Comparison of ENCODE assay signal across 9 mouse cellular contexts in genomic region chr2:28621664-28622171, GRCm38 (mm10). TPM values are rescaled to one million over a fixed set of nuclear protein-coding genes. Genes with fewer than 3 reads are reported as not detected.
DNase-seq lines count a peak whose midpoint lies in the region; ATAC-seq and TF ChIP-seq lines count a peak whose summit lies in the region.
"Had no signal": no experiment of that assay in that cellular context is flagged by ENCODE, and none has a peak within 500 bp of the region (broad histone marks: within the 10 kb centered on the region; RNA-seq: fewer than 3 reads in every experiment).

Gene Gfi1b (minus strand): TSS chr2:28621982.

- 8% methylated on average over 16 of the region's 16 CpGs for WGBS in neural tube, embryonic 13.5 days
- WGBS in neural tube, embryonic 15.5 days: 6% methylated on average over 16 of the region's 16 CpGs
- 9% methylated on average over 16 of the region's 16 CpGs for WGBS in heart, embryonic 11.5 days (ENCODE audit: insufficient replicate concordance)
- WGBS in liver, postnatal 0 days (ENCODE audit: insufficient replicate concordance): 5% methylated on average over 16 of the region's 16 CpGs
- 8% methylated on average over 16 of the region's 16 CpGs for WGBS in stomach, embryonic 15.5 days

- no peaks in the 10 kb centered on the region for H3K9me3 ChIP-seq in neural tube, embryonic 13.5 days
- no peaks in the 10 kb centered on the region for H3K9me3 ChIP-seq in neural tube, embryonic 15.5 days (replicated peaks)
- no peaks in the 10 kb centered on the region for H3K9me3 ChIP-seq in heart, embryonic 11.5 days (replicated peaks; ENCODE audit: control insufficient read depth, low read length)
- no peaks in the 10 kb centered on the region for H3K9me3 ChIP-seq in liver, postnatal 0 days (ENCODE audit: low read length)
- no peaks in the 10 kb centered on the region for H3K9me3 ChIP-seq in stomach, embryonic 15.5 days

- H3K4me3 ChIP-seq in neural tube, embryonic 13.5 days: no peak within 1 kb of the TSS
- no peak within 1 kb of the TSS for H3K4me3 ChIP-seq in neural tube, embryonic 15.5 days (replicated peaks)
- peak within 1 kb of the TSS; percentile 34 for H3K4me3 ChIP-seq in heart, embryonic 11.5 days (ENCODE audit: low read depth, low read length)
- H3K4me3 ChIP-seq in liver, postnatal 0 days (ENCODE audit: low read depth, low read length): peak within 1 kb of the TSS; percentile 62
- peak within 1 kb of the TSS; percentile 17; the same call in 1 of the 2 replicates for H3K4me3 ChIP-seq in stomach, embryonic 15.5 days (replicated peaks)
- no peak within 1 kb of the TSS for H3K4me3 ChIP-seq in layer of hippocampus, adult 2 months

- DNase-seq in liver, postnatal 0 days: peak; percentile 72
- DNase-seq in right cerebral cortex, adult 18-20 months: no peak
- no peak for DNase-seq in cerebellum, adult 11 months
- no peak for DNase-seq in layer of hippocampus, adult 2 months (ENCODE audit: low spot score in 2 of 2)

- H3K9ac ChIP-seq in neural tube, embryonic 13.5 days: no peak within 1 kb of the TSS
- no peak within 1 kb of the TSS for H3K9ac ChIP-seq in neural tube, embryonic 15.5 days (replicated peaks)
- H3K9ac ChIP-seq in heart, embryonic 11.5 days (ENCODE audit: low read depth, low read length): peak within 1 kb of the TSS; percentile 47; the same call in 1 of the 2 replicates
- H3K9ac ChIP-seq in liver, postnatal 0 days (replicated peaks): peak within 1 kb of the TSS; percentile 70
- no peak within 1 kb of the TSS for H3K9ac ChIP-seq in stomach, embryonic 15.5 days

- no peak for TF ChIP-seq CTCF in liver, postnatal 0 days (IDR thresholded peaks at IDR 0.05; ENCODE audit: low read depth)
- no peak for TF ChIP-seq CTCF in layer of hippocampus, adult 2 months (conservative IDR thresholded peaks at IDR 0.05)

- peak; percentile 96 for TF ChIP-seq EP300 in liver, postnatal 0 days (IDR thresholded peaks at IDR 0.05; ENCODE audit: low read depth)

- no peak within 1 kb of the TSS for H3K27ac ChIP-seq in neural tube, embryonic 13.5 days (replicated peaks)
- H3K27ac ChIP-seq in neural tube, embryonic 15.5 days (replicated peaks): no peak within 1 kb of the TSS
- no peak within 1 kb of the TSS for H3K27ac ChIP-seq in heart, embryonic 11.5 days (ENCODE audit: low read depth, low read length)
- H3K27ac ChIP-seq in liver, postnatal 0 days (ENCODE audit: low read depth): peak within 1 kb of the TSS; percentile 90
- H3K27ac ChIP-seq in stomach, embryonic 15.5 days: no peak within 1 kb of the TSS
- H3K27ac ChIP-seq in layer of hippocampus, adult 2 months: no peak within 1 kb of the TSS
- H3K27ac ChIP-seq: macrophage had no signal

- no peak for ATAC-seq in neural tube, embryonic 13.5 days (ENCODE audit: low read depth)
- ATAC-seq in neural tube, embryonic 15.5 days (ENCODE audit: low FRiP score): no peak
- ATAC-seq in heart, embryonic 11.5 days (replicated peaks; ENCODE audit: insufficient number of reproducible peaks, low FRiP score, low TSS enrichment): no peak
- peak; percentile 11; the same call in 1 of the 2 replicates for ATAC-seq in liver, postnatal 0 days
- ATAC-seq in stomach, embryonic 15.5 days (ENCODE audit: insufficient read depth, low FRiP score, low read depth): no peak

- peaks cover 5% of the 10 kb centered on the region; the same call in 1 of the 2 replicates for H3K4me1 ChIP-seq in neural tube, embryonic 13.5 days (replicated peaks)
- peaks cover 4% of the 10 kb centered on the region; the same call in 1 of the 2 replicates for H3K4me1 ChIP-seq in neural tube, embryonic 15.5 days
- peaks cover 6% of the 10 kb centered on the region for H3K4me1 ChIP-seq in heart, embryonic 11.5 days (ENCODE audit: control insufficient read depth, insufficient read depth, low read length)
- peaks cover 30% of the 10 kb centered on the region for H3K4me1 ChIP-seq in liver, postnatal 0 days (ENCODE audit: insufficient read depth)
- 0 out of 2 replicates have a peak, but pooled peaks cover 4% of the 10 kb centered on the region for H3K4me1 ChIP-seq in stomach, embryonic 15.5 days

- H3K36me3 ChIP-seq in neural tube, embryonic 13.5 days: no peaks in the 10 kb centered on the region
- no peaks in the 10 kb centered on the region for H3K36me3 ChIP-seq in neural tube, embryonic 15.5 days
- no peaks in the 10 kb centered on the region for H3K36me3 ChIP-seq in heart, embryonic 11.5 days (ENCODE audit: control insufficient read depth, insufficient read depth, low read length)
- H3K36me3 ChIP-seq in liver, postnatal 0 days (replicated peaks; ENCODE audit: insufficient read depth, low read length): no peaks in the 10 kb centered on the region; the same call in 1 of the 2 replicates
- no peaks in the 10 kb centered on the region for H3K36me3 ChIP-seq in stomach, embryonic 15.5 days

- peak within 1 kb of the TSS; percentile 5; the same call in 1 of the 2 replicates for H3K4me2 ChIP-seq in neural tube, embryonic 13.5 days
- H3K4me2 ChIP-seq in neural tube, embryonic 15.5 days: no peak within 1 kb of the TSS
- H3K4me2 ChIP-seq in heart, embryonic 11.5 days: peak within 1 kb of the TSS; percentile 37
- peak within 1 kb of the TSS; percentile 73 for H3K4me2 ChIP-seq in liver, postnatal 0 days (ENCODE audit: low read depth, low read length)
- 0 out of 2 replicates have a peak within 1 kb of the TSS, but pooled peaks have one; percentile 5 for H3K4me2 ChIP-seq in stomach, embryonic 15.5 days

- H3K27me3 ChIP-seq in neural tube, embryonic 13.5 days: peaks cover 34% of the 10 kb centered on the region
- H3K27me3 ChIP-seq in neural tube, embryonic 15.5 days (replicated peaks): peaks cover 21% of the 10 kb centered on the region
- peaks cover 25% of the 10 kb centered on the region for H3K27me3 ChIP-seq in heart, embryonic 11.5 days (ENCODE audit: control insufficient read depth, insufficient read depth, low read length)
- peaks cover 3% of the 10 kb centered on the region; the same call in 1 of the 2 replicates for H3K27me3 ChIP-seq in liver, postnatal 0 days (ENCODE audit: insufficient read depth, low read length)
- peaks cover 8% of the 10 kb centered on the region; the same call in 1 of the 2 replicates for H3K27me3 ChIP-seq in stomach, embryonic 15.5 days (replicated peaks)

RNA-seq across cellular contexts. Expression of gene Gfi1b, which starts in this region (rescaled TPM):
- 0.17 and 0.45 TPM in 2 replicates for polyA plus RNA-seq in neural tube, embryonic 13.5 days (2015; fragmentation: Nextera tagmentation; extraction: Ambion mirVana)
- polyA plus RNA-seq in neural tube, embryonic 15.5 days (2015; fragmentation: Nextera tagmentation; extraction: Ambion mirVana): 0.87 TPM in 1 of 2 replicates, not detected in the other
- 7.6 and 10.9 TPM in 2 replicates for polyA plus RNA-seq in heart, embryonic 11.5 days (2014; fragmentation: Nextera tagmentation; extraction: Ambion mirVana)
- 48.9 and 52.2 TPM in 2 replicates for polyA plus RNA-seq in liver, postnatal 0 days (2015; fragmentation: Nextera tagmentation; extraction: Ambion mirVana)
- 3.1 and 6.9 TPM in 2 replicates for polyA plus RNA-seq in stomach, embryonic 15.5 days (2015; fragmentation: Nextera tagmentation; extraction: Ambion mirVana)
- not detected for total RNA-seq in layer of hippocampus, adult 2 months (2021)

Comparison
In these comparisons a context has a peak if more than half of its experiments do, and no peak if none do; other contexts are left out.
1. H3K4me3 ChIP-seq: peak in heart, embryonic 11.5 days (single experiment), liver, postnatal 0 days (single experiment) and stomach, embryonic 15.5 days (single experiment); none in neural tube, embryonic 13.5 days (single experiment), neural tube, embryonic 15.5 days (single experiment) and layer of hippocampus, adult 2 months (single experiment).
2. H3K9ac ChIP-seq: peak in heart, embryonic 11.5 days (single experiment) and liver, postnatal 0 days (single experiment); none in neural tube, embryonic 13.5 days (single experiment), neural tube, embryonic 15.5 days (single experiment) and stomach, embryonic 15.5 days (single experiment).